Mouse (Mus musculus) heart, embryonic 14.5 days (tissue): Measurements from ENCODE around the gene Kcnd3. TPM values are rescaled to one million over a fixed set of nuclear protein-coding genes. Genes with fewer than 3 reads are reported as not detected.

Source experiments
- ATAC-seq: fragments of 200-750 bp; cut with Nextera tagmentation; 2 replicates; pipeline ENCODE4 v1.8.0; 2017; ENCODE audit warnings: low read depth, moderate TSS enrichment; ENCODE audit not compliant: insufficient number of reproducible peaks, insufficient read depth, low FRiP score
- H3K27ac ChIP-seq, 2 experiments: fragments of 200-500 bp in 1 of 2; fragments of 300-500 bp in 1 of 2; sonication (generic) in 1 of 2; replicated peaks in 1 of 2; 2 replicates each; pipeline ENCODE4 v1.5.1; 2012 to 2014; ENCODE audit warnings: low read depth in 2 of 2, low read length in 2 of 2, control low read depth in 1 of 2, mild to moderate bottlenecking in 1 of 2, mixed read lengths in 1 of 2; ENCODE audit not compliant: control insufficient read depth in 1 of 2, insufficient read depth in 1 of 2
- H3K27me3 ChIP-seq: fragments of 300-500 bp; sonication (generic); 2 replicates; pipeline ENCODE4 v1.6.1; 2014; ENCODE audit warnings: mild to moderate bottlenecking, low read length, control low read depth; ENCODE audit not compliant: control insufficient read depth, insufficient read depth
- H3K36me3 ChIP-seq: fragments of 300-500 bp; sonication (generic); 2 replicates; pipeline ENCODE4 v1.6.1; 2014; ENCODE audit warnings: mild to moderate bottlenecking, control low read depth, low read length, mixed read lengths; ENCODE audit not compliant: control insufficient read depth, insufficient read depth
- H3K4me1 ChIP-seq, 2 experiments: fragments of 200-500 bp in 1 of 2; fragments of 300-500 bp in 1 of 2; sonication (generic) in 1 of 2; 2 replicates each; pipeline ENCODE4 v1.6.1; 2012 to 2014; ENCODE audit warnings: low read length in 2 of 2, control low read depth in 1 of 2, mixed read lengths in 1 of 2; ENCODE audit not compliant: control insufficient read depth in 2 of 2, insufficient read depth in 2 of 2
- H3K4me2 ChIP-seq: fragments of 300-500 bp; sonication (generic); 2 replicates; pipeline ENCODE4 v1.6.1; 2014; ENCODE audit warnings: mild to moderate bottlenecking, low read length
- H3K4me3 ChIP-seq, 2 experiments: fragments of 200-500 bp in 1 of 2; fragments of 300-500 bp in 1 of 2; sonication (generic) in 1 of 2; 2 replicates each; pipeline ENCODE4 v1.5.1; 2012 to 2014; ENCODE audit warnings: low read length in 2 of 2, mild to moderate bottlenecking in 2 of 2, control low read depth in 1 of 2, low read depth in 1 of 2, moderate library complexity in 1 of 2; ENCODE audit not compliant: control insufficient read depth in 1 of 2, insufficient read depth in 1 of 2
- H3K9ac ChIP-seq: fragments of 300-500 bp; sonication (generic); 2 replicates; pipeline ENCODE4 v1.6.1; 2014; ENCODE audit warnings: mild to moderate bottlenecking, low read length
- H3K9me3 ChIP-seq: fragments of 300-500 bp; sonication (generic); 2 replicates; pipeline ENCODE4 v1.6.1; 2016; ENCODE audit warnings: low read length, control low read depth; ENCODE audit not compliant: control insufficient read depth
- WGBS: fragments of 180-500 bp; shearing (Covaris S2); extraction: QIAGEN DNeasy Blood & Tissue Kit; methylation state at CpG from one replicate; pipeline ENCODE4 v1.1.7; 2014; 5-methylcytosine and 5-hydroxymethylcytosine counted together
- polyA plus RNA-seq: library from polyadenylated mRNA; unstranded; fragments of >200 nt; fragmentation: Nextera tagmentation; extraction: Ambion mirVana; gene quantifications from 2 replicates; pipeline ENCODE4 v1.2.1, GENCODE M21; 2014

Gene Kcnd3
- polyA plus RNA-seq, 1 experiment from 2014 or later, result 0.91 TPM

- H3K4me2 ChIP-seq, result no peak overlapping the region
- 85% methylated on average over 1 of the region's 1 CpGs for WGBS
- no peak overlapping the region for H3K27ac ChIP-seq
- H3K27me3 ChIP-seq, result no peaks in the 10 kb centered on the region
- no peak overlapping the region for H3K9ac ChIP-seq
- H3K4me1 ChIP-seq, result no peaks in the 10 kb centered on the region
- H3K36me3 ChIP-seq, result no peaks in the 10 kb centered on the region
- ATAC-seq, result no peak
- H3K9me3 ChIP-seq, result no peaks in the 10 kb centered on the region
- H3K4me3 ChIP-seq, result no peak overlapping the region
Measured at GRCm38 (mm10) chr3:105591766-105592165, 139.6 kb downstream of the Kcnd3 start.

GRCm38 (mm10) chr3:105592246-105592645, 140.1 kb downstream of the Kcnd3 start:
- no peak for ATAC-seq
- Histone ChIP-seq H3K9me3 (no peaks in the 10 kb centered on the region), H3K4me1 (no peaks in the 10 kb centered on the region), H3K4me2 (no peak overlapping the region), H3K36me3 (no peaks in the 10 kb centered on the region), H3K9ac (no peak overlapping the region), H3K27ac (no peak overlapping the region), H3K27me3 (no peaks in the 10 kb centered on the region), H3K4me3 (no peak overlapping the region)
- WGBS, result 43% methylated on average over 2 of the region's 2 CpGs

GRCm38 (mm10) chr3:105600483-105600882, 148.4 kb downstream of the Kcnd3 start:
- Histone ChIP-seq H3K4me2 (no peak overlapping the region), H3K27me3 (no peaks in the 10 kb centered on the region), H3K9ac (no peak overlapping the region), H3K4me3 (no peak overlapping the region), H3K27ac (no peak overlapping the region), H3K9me3 (no peaks in the 10 kb centered on the region), H3K36me3 (no peaks in the 10 kb centered on the region), H3K4me1 (0 out of 4 replicates have a peak, but pooled peaks cover 2% of the 10 kb centered on the region in 2 experiments)
- ATAC-seq, result no peak
- 33% methylated on average over 4 of the region's 4 CpGs for WGBS

- 0 out of 4 replicates have a peak, but pooled peaks cover 2% of the 10 kb centered on the region in 2 experiments for H3K4me1 ChIP-seq
- H3K27ac ChIP-seq, result no peak overlapping the region
- no peak overlapping the region for H3K9ac ChIP-seq
- 0 out of 2 replicates have a peak, but pooled peaks cover 6% of the 10 kb centered on the region for H3K27me3 ChIP-seq
- ATAC-seq, result no peak
- 50% methylated on average over 5 of the region's 5 CpGs for WGBS
- no peaks in the 10 kb centered on the region for H3K9me3 ChIP-seq
- no peak overlapping the region for H3K4me2 ChIP-seq
- no peak overlapping the region for H3K4me3 ChIP-seq
- H3K36me3 ChIP-seq, result no peaks in the 10 kb centered on the region
Measured at GRCm38 (mm10) chr3:105602966-105603365, 150.8 kb downstream of the Kcnd3 start.

GRCm38 (mm10) chr3:105605726-105606125, 153.6 kb downstream of the Kcnd3 start:
- H3K4me3 ChIP-seq, result no peak overlapping the region
- H3K9ac ChIP-seq, result no peak overlapping the region
- no peak overlapping the region for H3K27ac ChIP-seq
- 69% methylated on average over 5 of the region's 5 CpGs for WGBS
- H3K27me3 ChIP-seq, result 0 out of 2 replicates have a peak, but pooled peaks cover 6% of the 10 kb centered on the region
- no peaks in the 10 kb centered on the region for H3K36me3 ChIP-seq
- H3K9me3 ChIP-seq, result no peaks in the 10 kb centered on the region
- no peak for ATAC-seq
- H3K4me2 ChIP-seq, result no peak overlapping the region
- 0 out of 4 replicates have a peak, but pooled peaks cover 0 to 2% of the 10 kb centered on the region in 2 experiments for H3K4me1 ChIP-seq

GRCm38 (mm10) chr3:105608857-105609256, 156.7 kb downstream of the Kcnd3 start:
- Histone ChIP-seq H3K27ac (no peak overlapping the region), H3K4me3 (no peak overlapping the region), H3K9me3 (no peaks in the 10 kb centered on the region), H3K9ac (no peak overlapping the region), H3K27me3 (0 out of 2 replicates have a peak, but pooled peaks cover 6% of the 10 kb centered on the region), H3K4me1 (no peaks in the 10 kb centered on the region), H3K36me3 (no peaks in the 10 kb centered on the region), H3K4me2 (no peak overlapping the region)
- ATAC-seq, result no peak
- WGBS, result 73% methylated on average over 3 of the region's 3 CpGs

GRCm38 (mm10) chr3:105611531-105612422, 159.6 kb downstream of the Kcnd3 start:
- no peak for ATAC-seq
- H3K4me3 ChIP-seq, result no peak overlapping the region
- H3K4me2 ChIP-seq, result no peak overlapping the region
- H3K27ac ChIP-seq, result no peak overlapping the region
- H3K27me3 ChIP-seq, result 0 out of 2 replicates have a peak, but pooled peaks cover 6% of the 10 kb centered on the region
- H3K9me3 ChIP-seq, result no peaks in the 10 kb centered on the region
- WGBS, result 77% methylated on average over 7 of the region's 7 CpGs
- no peaks in the 10 kb centered on the region for H3K4me1 ChIP-seq
- no peaks in the 10 kb centered on the region for H3K36me3 ChIP-seq
- H3K9ac ChIP-seq, result no peak overlapping the region
